Mouse (Mus musculus): ENCODE measurements around the gene Upf3b. TPM values are rescaled to one million over a fixed set of nuclear protein-coding genes. Genes with fewer than 3 reads are reported as not detected.
"Not testable (repeated sequence)": the region's sequence is repeated elsewhere in the genome, so short reads cannot be mapped to it uniquely, and the experiment has no call there.

Gene Upf3b
- polyA plus RNA-seq (2012; rRNA removed): 17.9 and 27.9 TPM in 2 replicates
- 13.1 and 16.3 TPM in 2 replicates for polyA plus RNA-seq (2014; fragmentation: Nextera tagmentation; extraction: Ambion mirVana)

DNA sequence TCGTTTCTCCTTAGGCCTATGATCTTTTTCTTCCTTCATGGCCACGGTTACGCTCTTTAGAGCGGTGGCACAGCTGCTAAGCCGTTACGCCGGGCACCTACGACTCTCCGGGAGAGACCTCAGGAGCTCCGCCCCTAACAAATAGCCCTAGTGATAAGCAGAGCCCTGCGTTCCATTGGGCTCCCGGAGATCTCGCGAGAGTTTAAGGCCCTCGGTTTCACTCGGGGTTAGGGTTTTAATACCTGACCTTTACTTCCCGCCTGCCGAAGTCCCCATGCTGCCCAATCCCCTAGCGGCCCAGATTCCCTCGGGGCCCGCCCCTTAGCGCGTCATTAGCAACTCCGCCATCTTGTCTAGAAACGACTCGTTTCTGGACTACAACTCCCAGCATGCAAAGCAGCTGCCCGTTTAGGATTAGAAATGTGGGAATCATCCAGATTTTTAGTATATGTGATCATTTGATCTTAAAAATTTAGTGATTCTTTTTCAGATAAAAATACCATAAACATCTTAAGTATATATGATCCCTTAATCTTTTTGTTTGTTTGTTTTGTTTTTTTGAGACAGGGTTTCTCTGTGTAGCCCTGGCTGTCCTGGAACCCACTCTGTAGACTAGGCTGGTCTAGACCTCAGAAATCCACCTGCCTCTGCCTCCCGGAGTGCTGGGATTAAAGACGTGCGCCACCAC, at the start of gene Upf3b:
Gene Upf3b, minus strand, starts transcription at position 130 of the 688 bp plus-strand sequence.
- H3K27me3 ChIP-seq (ENCODE audit: control insufficient read depth, insufficient read depth, low read length): no peaks in the 10 kb centered on the region
- no peaks in the 10 kb centered on the region for H3K9me3 ChIP-seq (ENCODE audit: control insufficient read depth, low read length)
- DNase-seq (ENCODE audit: low spot score): peak; percentile 91
- 0 out of 2 replicates have a peak within 1 kb of the TSS, but pooled peaks have one; percentile 67 for H3K27ac ChIP-seq (replicated peaks; ENCODE audit: low read depth, low read length)
- 21% methylated on average over 30 of the region's 30 CpGs for WGBS
- H3K4me2 ChIP-seq (replicated peaks; ENCODE audit: low read depth, low read length, severe bottlenecking): peak within 1 kb of the TSS; percentile 61
- H3K4me3 ChIP-seq (replicated peaks; ENCODE audit: low read length): peak within 1 kb of the TSS; percentile 52
- TF ChIP-seq POLR2A (IDR thresholded peaks at IDR 0.05; ENCODE audit: borderline replicate concordance, extremely low read depth, insufficient read depth, insufficient read length): no peak
- peak; percentile 95 for ATAC-seq (ENCODE audit: low FRiP score, low read depth)
- H3K36me3 ChIP-seq (ENCODE audit: control insufficient read depth, insufficient read depth, low read length): no peaks in the 10 kb centered on the region
- peak within 1 kb of the TSS; percentile 56 for H3K9ac ChIP-seq (ENCODE audit: low read depth, low read length, severe bottlenecking)
- no peaks in the 10 kb centered on the region for H3K4me1 ChIP-seq (ENCODE audit: control insufficient read depth, insufficient read depth, low read length)

DNA sequence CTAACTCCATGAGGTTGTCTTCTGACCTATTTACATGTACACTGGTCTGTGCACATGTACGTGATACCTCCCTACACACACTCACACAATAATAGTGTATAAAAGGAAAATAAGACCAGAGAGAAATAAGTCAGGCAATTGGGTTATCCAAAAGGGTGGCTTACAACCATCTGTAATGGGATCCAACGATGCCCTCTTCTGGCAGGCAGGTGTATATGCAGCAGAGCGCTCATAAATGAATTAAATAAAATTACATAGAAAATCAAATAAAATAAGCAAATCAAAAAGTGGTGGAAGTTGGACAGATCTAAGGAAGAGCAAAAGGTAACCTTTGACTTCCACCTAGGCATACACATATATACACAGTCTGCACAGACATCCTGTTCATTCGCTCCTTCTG, 47.7 kb upstream of the Upf3b start:
- ATAC-seq (ENCODE audit: low FRiP score, low read depth) (no peak), DNase-seq (ENCODE audit: low spot score) (no peak)
- Histone ChIP-seq H3K4me2 (replicated peaks; ENCODE audit: low read depth, low read length, severe bottlenecking) (no peak overlapping the region), H3K4me1 (ENCODE audit: control insufficient read depth, insufficient read depth, low read length) (no peaks in the 10 kb centered on the region), H3K9me3 (ENCODE audit: control insufficient read depth, low read length) (no peaks in the 10 kb centered on the region), H3K4me3 (replicated peaks; ENCODE audit: low read length) (no peak overlapping the region), H3K9ac (ENCODE audit: low read depth, low read length, severe bottlenecking) (no peak overlapping the region), H3K27ac (replicated peaks; ENCODE audit: low read depth, low read length) (no peak overlapping the region), H3K36me3 (ENCODE audit: control insufficient read depth, insufficient read depth, low read length) (no peaks in the 10 kb centered on the region), H3K27me3 (ENCODE audit: control insufficient read depth, insufficient read depth, low read length) (no peaks in the 10 kb centered on the region)
- no peak for TF ChIP-seq POLR2A (IDR thresholded peaks at IDR 0.05; ENCODE audit: borderline replicate concordance, extremely low read depth, insufficient read depth, insufficient read length)
- WGBS: 59% methylated on average over 4 of the region's 4 CpGs

GRCm38 (mm10) chrX:37144954-37145353, 34.8 kb upstream of the Upf3b start:
- no peaks in the 10 kb centered on the region for H3K27me3 ChIP-seq (ENCODE audit: control insufficient read depth, insufficient read depth, low read length)
- no peak overlapping the region for H3K9ac ChIP-seq (ENCODE audit: low read depth, low read length, severe bottlenecking)
- DNase-seq (ENCODE audit: low spot score): no peak
- no peak for ATAC-seq (ENCODE audit: low FRiP score, low read depth)
- H3K27ac ChIP-seq (replicated peaks; ENCODE audit: low read depth, low read length): no peak overlapping the region
- peaks cover 3% of the 10 kb centered on the region for H3K36me3 ChIP-seq (ENCODE audit: control insufficient read depth, insufficient read depth, low read length)
- no peak overlapping the region for H3K4me2 ChIP-seq (replicated peaks; ENCODE audit: low read depth, low read length, severe bottlenecking)
- TF ChIP-seq POLR2A (IDR thresholded peaks at IDR 0.05; ENCODE audit: borderline replicate concordance, extremely low read depth, insufficient read depth, insufficient read length): no peak
- no peaks in the 10 kb centered on the region for H3K4me1 ChIP-seq (ENCODE audit: control insufficient read depth, insufficient read depth, low read length)
- WGBS: 97% methylated on average over 2 of the region's 2 CpGs
- no peaks in the 10 kb centered on the region for H3K9me3 ChIP-seq (ENCODE audit: control insufficient read depth, low read length)
- no peak overlapping the region for H3K4me3 ChIP-seq (replicated peaks; ENCODE audit: low read length)

- H3K9ac ChIP-seq (ENCODE audit: low read depth, low read length, severe bottlenecking); H3K36me3 ChIP-seq (ENCODE audit: control insufficient read depth, insufficient read depth, low read length); H3K4me3 ChIP-seq (replicated peaks; ENCODE audit: low read length); DNase-seq (ENCODE audit: low spot score); H3K27ac ChIP-seq (replicated peaks; ENCODE audit: low read depth, low read length); H3K9me3 ChIP-seq (ENCODE audit: control insufficient read depth, low read length); ATAC-seq (ENCODE audit: low FRiP score, low read depth); H3K4me1 ChIP-seq (ENCODE audit: control insufficient read depth, insufficient read depth, low read length); H3K27me3 ChIP-seq (ENCODE audit: control insufficient read depth, insufficient read depth, low read length); H3K4me2 ChIP-seq (replicated peaks; ENCODE audit: low read depth, low read length, severe bottlenecking): not testable (repeated sequence)
- WGBS: 83% methylated on average over 1 of the region's 4 CpGs
These were observed 34.4 kb upstream of the Upf3b start for GRCm38 (mm10) chrX:37144498-37144897.

DNA sequence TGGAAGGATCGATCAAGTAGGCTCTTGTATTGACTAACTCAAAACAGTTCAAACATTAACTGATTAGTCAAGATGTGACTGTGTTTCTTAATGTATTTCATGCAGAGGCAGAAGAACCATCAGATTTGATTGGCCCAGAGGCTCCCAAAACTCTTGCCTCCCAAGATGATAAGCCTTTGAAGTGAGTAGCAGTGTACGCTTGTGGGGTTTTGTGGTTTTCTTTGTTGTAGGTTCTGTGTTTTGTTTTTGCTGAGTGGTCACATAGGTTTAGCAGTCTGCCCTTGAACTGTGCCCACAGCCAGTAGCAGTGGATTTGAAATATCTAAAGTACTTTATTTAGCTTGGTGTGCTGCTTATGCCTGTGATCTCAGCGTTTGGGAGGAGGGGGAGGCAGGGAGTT, 31.6 kb upstream of the Upf3b start:
- no peaks in the 10 kb centered on the region for H3K27me3 ChIP-seq (ENCODE audit: control insufficient read depth, insufficient read depth, low read length)
- 88% methylated on average over 3 of the region's 3 CpGs for WGBS
- TF ChIP-seq POLR2A (IDR thresholded peaks at IDR 0.05; ENCODE audit: borderline replicate concordance, extremely low read depth, insufficient read depth, insufficient read length): no peak
- H3K27ac ChIP-seq (replicated peaks; ENCODE audit: low read depth, low read length): no peak overlapping the region
- peaks cover 9% of the 10 kb centered on the region; the same call in 1 of the 2 replicates for H3K36me3 ChIP-seq (ENCODE audit: control insufficient read depth, insufficient read depth, low read length)
- no peak for DNase-seq (ENCODE audit: low spot score)
- no peak for ATAC-seq (ENCODE audit: low FRiP score, low read depth)
- no peaks in the 10 kb centered on the region for H3K4me1 ChIP-seq (ENCODE audit: control insufficient read depth, insufficient read depth, low read length)
- no peak overlapping the region for H3K9ac ChIP-seq (ENCODE audit: low read depth, low read length, severe bottlenecking)
- H3K9me3 ChIP-seq (ENCODE audit: control insufficient read depth, low read length): no peaks in the 10 kb centered on the region
- no peak overlapping the region for H3K4me3 ChIP-seq (replicated peaks; ENCODE audit: low read length)
- no peak overlapping the region for H3K4me2 ChIP-seq (replicated peaks; ENCODE audit: low read depth, low read length, severe bottlenecking)
